Mouse (Mus musculus): Measurements from ENCODE around the gene Oprd1.

Oprd1 gene

GRCm38 (mm10) chr4:132144080-132144841, at the start of gene Oprd1:
TSS of gene Oprd1 (minus strand) at chr4:132144486.
- no peak for DNase-seq (ENCODE audit: low read depth, low spot score)

DNA sequence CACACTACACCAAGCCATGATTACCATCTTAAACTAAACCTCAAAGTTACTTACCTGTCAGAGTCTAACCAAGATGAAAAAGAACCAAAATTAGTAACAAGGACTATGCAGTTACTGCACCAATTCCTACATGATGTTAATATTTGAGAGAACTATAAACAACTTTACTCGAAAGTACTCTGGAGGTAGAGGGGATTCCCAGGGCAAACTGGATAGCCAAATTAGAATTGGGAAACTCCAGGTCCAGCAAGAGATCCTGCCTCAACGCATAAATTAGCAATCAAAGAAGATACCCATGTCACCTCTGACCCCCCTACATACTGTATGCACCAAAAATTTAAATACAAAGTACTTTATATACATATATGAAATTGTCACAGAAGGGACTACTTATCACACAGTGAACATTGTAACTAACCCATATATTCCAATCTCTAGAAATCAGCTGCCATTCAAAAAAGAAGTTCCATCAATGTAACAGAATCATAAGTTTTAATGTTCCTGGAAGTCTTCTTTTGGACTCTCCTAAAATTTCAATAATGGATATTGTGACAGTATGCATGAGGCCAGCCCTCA, 43.6 kb upstream of the Oprd1 start:
- DNase-seq (ENCODE audit: low read depth, low spot score), result no peak

- no peak for DNase-seq (ENCODE audit: low read depth, low spot score)
Observed at GRCm38 (mm10) chr4:132183162-132183561, 38.9 kb upstream of the Oprd1 start.

- DNase-seq (ENCODE audit: low read depth, low spot score), result no peak
Observed at GRCm38 (mm10) chr4:132181721-132182658, 37.7 kb upstream of the Oprd1 start.

- DNase-seq (ENCODE audit: low read depth, low spot score), result no peak
Observed at GRCm38 (mm10) chr4:132180710-132181109, 36.4 kb upstream of the Oprd1 start.

- DNase-seq (ENCODE audit: low read depth, low spot score), result peak; percentile 42
Observed at GRCm38 (mm10) chr4:132178630-132179059, 34.4 kb upstream of the Oprd1 start.

- DNase-seq (ENCODE audit: low read depth, low spot score), result no peak
Observed at GRCm38 (mm10) chr4:132176474-132176873, 32.2 kb upstream of the Oprd1 start.

DNA sequence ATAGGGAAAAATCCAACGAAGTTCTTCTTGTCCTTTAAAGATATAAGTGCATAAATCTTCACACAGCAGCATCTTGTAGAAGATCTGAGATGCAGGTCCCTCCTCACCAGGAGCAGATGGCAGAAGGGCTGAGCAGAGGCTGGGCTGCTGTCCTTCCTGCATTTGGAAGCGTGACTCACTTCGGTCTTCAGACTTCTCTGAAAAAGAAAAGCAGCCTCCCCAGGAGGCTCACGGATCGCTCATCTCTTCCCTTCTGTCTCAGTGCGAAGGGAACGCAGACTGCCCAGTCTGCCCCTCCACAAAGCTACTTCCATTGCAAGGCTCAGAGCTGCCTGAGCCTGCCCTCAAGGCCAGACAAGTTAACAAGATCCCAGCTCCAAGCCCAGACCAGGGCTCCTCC, 26.6 kb upstream of the Oprd1 start:
- no peak for DNase-seq (ENCODE audit: low read depth, low spot score)

DNA sequence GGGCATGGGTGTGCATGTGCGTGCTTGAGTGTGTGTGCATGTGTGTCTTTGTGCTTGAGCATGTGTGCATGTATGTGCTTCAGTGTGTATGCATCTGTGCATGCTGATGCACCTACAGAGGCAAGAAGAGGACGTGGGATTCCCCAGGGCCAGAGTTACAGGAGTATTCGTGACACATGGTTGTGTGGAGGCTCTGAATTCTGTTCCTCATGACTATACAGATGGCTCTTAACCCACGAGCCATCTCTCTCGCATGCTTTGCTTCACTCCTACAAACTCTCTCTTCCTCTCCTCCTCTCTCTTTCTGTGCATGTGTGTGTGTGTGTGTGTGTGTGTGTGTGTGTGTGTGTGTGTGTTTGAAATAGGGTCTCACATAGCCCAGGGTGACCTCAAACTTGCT, 25.5 kb upstream of the Oprd1 start:
- no peak for DNase-seq (ENCODE audit: low read depth, low spot score)

DNA sequence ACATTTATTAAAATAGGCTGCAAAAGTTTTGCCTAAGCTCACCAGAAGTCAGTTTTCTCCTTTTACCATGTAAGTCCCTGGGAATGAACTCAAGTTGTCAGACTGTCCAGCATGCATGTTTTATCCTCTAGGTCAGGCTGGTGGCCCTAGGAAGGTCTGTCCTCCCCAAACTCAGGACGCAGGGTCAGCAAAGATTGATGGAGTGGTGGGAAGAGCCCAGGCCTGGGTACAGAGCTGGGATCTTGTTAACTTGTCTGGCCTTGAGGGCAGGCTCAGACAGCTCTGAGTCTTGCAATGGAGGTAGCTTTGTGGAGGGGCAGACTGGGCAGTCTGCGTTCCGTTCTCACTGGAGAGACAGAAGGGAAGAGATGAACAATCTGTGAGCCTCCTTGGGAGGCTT, 25.0 kb upstream of the Oprd1 start:
- no peak for DNase-seq (ENCODE audit: low read depth, low spot score)

- DNase-seq (ENCODE audit: low read depth, low spot score), result no peak
Observed at GRCm38 (mm10) chr4:132167436-132167835, 23.1 kb upstream of the Oprd1 start.

GRCm38 (mm10) chr4:132166350-132167290, 22.3 kb upstream of the Oprd1 start:
- no peak for DNase-seq (ENCODE audit: low read depth, low spot score)

DNA sequence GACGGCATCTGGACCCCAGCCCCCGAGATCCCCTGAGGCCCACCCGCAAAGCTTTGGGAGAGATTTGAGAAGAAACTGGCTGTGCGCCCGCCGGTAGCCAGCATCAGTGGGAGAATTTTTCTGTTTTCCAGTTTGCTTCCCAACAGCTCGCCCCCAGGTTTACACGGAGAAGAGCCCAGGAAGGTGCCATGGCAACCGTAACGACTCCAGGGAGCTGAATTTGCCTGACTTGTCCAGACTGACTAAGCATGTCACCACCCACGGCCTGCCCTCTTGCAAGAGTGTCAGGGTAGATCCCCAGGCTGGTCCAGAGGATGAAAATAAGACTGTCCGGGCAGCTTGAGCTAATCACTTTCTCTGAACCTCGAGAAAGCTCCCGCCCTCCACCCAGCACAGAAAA, 21.4 kb upstream of the Oprd1 start:
- DNase-seq (ENCODE audit: low read depth, low spot score), result no peak

- no peak for DNase-seq (ENCODE audit: low read depth, low spot score)
Observed at GRCm38 (mm10) chr4:132156941-132157622, 12.8 kb upstream of the Oprd1 start.

DNA sequence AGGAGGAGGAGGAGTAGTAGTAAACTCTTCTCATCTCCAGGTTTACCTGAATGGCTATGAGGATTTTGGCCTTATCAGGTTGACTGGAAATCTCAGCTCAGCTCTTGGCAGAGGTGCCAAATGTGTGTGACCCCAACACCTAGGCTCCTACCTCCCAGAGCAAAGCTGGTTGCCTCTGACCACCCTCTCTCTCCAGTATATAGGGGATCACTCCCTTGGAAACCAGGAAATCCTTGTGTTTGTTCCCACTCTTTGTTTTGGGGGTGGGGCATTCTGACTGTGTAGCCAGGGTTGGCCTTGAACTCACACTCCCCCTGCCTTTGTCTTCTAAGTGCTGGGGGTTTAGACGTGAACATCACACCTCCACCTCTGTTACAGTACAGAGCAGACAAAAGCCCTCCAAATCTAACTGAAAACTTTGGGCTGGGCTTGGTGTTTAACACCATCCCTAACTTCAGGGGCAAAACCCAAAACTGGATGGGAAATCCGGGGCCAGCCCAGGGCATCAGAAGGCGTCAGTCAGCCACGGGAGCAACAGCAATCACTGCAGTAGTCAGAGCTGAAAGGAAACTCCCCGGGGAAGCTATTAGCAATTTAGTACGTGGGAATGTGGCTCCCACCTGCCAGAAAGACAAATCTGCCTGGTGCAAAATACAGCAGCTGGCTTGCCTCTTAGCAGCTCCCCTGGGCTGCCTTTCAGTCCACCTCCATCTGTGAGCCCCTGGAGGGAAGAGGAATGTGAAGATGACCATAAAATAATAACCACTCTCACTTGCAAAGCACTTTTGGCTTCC, 10.8 kb upstream of the Oprd1 start:
- no peak for DNase-seq (ENCODE audit: low read depth, low spot score)

GRCm38 (mm10) chr4:132151673-132152072, 7.4 kb upstream of the Oprd1 start:
- no peak for DNase-seq (ENCODE audit: low read depth, low spot score)

DNA sequence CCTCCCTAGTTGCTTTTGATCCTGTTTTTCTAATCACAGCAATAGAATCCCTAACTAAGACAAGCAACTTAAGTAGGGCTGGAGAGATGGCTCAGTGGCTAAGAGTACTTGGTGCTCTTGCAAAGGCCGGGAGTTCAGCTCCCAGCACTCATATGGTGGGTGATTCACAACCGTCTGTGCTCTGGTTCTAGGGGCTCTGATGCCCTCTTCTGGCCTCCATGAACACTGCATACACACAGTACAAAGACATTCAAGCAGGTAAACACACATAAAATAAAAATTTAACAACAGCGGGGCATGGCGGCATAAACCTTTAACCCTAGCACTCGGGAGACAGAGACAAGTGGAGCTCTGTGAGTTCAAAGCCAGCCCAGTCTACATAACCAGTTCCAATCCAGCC, 1.9 kb upstream of the Oprd1 start:
- DNase-seq (ENCODE audit: low read depth, low spot score), result no peak

DNA sequence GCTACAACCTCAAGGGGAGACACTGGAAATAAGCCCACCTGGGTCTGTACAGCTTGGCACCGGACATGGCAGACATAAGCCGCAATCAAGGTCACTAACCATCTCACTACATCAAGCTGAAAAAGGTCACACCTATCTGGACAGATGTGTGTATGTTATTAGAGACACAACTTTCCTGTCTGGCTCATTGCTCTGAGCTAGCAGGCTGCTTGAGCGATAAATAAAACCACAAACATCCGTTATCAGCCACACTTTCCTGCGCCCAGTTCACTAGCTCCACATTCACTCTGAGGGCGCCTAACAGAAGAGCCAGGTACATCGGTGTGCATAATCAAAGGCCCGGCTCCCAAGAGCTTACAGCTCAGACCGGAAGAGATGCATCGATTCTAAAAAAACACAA, 806 bp upstream of the Oprd1 start:
- no peak for DNase-seq (ENCODE audit: low read depth, low spot score)

DNA sequence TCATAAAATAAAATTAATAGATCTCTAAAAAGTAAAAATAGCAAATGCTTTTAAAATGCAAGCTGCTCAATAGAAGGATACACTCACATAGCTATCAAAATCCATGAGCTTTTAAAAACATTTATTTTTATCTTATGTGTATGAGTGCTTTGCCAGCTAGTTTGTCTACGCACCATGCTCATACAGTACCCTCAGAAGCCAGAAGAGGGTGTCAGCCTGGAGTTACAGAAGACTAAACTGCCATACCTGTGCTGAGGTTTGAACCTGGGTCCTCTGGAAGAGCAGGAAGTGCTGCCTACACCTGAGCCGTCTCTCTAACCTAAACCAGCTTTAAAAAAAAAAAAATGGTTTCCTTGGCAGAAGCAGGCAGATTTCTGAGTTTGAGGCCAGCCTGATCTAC, 5.6 kb downstream of the Oprd1 start:
- no peak for DNase-seq (ENCODE audit: low read depth, low spot score)

DNA sequence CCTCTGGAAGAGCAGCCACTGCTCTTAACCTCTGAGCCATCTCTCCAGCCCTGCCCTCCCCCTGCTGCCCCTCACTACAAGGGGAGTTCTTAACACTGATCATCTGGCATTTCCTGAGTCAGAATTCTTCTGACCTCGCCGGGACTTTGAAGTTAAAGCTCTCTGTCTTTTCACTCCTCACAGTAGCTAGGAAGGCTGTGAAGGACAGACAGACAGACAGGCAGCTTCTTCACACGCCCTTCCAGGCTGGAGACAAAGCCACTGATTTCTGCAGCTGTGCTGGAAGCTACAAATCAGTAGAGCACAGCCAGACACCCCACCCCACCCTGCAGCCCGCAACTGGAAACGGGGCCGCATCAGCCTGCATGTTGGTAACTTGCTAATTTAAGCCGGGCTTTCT, 7.3 kb downstream of the Oprd1 start:
- DNase-seq (ENCODE audit: low read depth, low spot score), result no peak
